Mouse (Mus musculus): ENCODE results near the gene Tecpr2. TPM values are rescaled to one million over a fixed set of nuclear protein-coding genes. Genes with fewer than 3 reads are reported as not detected.

Gene Tecpr2
- polyA plus RNA-seq, 1 experiment from 2014 or later: 7.2 TPM

DNA sequence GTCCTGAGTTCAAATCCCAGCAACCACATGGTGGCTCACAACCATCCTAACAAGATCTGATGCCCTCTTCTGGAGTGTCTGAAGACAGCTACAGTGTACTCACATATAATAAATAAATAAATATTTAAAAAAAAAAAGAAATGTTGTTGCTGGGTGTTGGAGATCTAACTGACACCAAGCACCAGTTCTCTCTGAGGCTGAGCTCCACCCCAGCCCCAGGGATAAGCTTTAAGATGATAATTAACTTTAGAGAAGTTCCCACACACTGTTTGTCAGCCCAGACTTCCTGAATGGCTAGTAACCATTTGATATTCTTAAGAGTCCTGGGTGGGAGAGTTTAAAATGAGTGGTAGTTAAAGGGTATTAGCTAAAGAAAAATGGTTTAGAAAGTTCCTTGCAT is 28.8 kb upstream of the Tecpr2 start:
- ATAC-seq (ENCODE audit: low read depth): no peak
- Histone ChIP-seq H3K9ac (replicated peaks; ENCODE audit: low read depth, low read length) (no peak overlapping the region), H3K36me3 (ENCODE audit: control insufficient read depth, insufficient read depth, low read length) (peaks cover 9% of the 10 kb centered on the region; the same call in 1 of the 2 replicates), H3K27me3 (ENCODE audit: control insufficient read depth, insufficient read depth, low read length) (no peaks in the 10 kb centered on the region), H3K4me3 (ENCODE audit: low read depth, low read length) (no peak overlapping the region), H3K9me3 (ENCODE audit: control insufficient read depth, low read length) (no peaks in the 10 kb centered on the region), H3K4me2 (ENCODE audit: low read depth, low read length) (no peak overlapping the region), H3K4me1 (ENCODE audit: control insufficient read depth, insufficient read depth, low read length) (no peaks in the 10 kb centered on the region), H3K27ac (ENCODE audit: low read depth, low read length) (no peak overlapping the region)

- WGBS: 47% methylated on average over 7 of the region's 7 CpGs
- no peak overlapping the region for H3K27ac ChIP-seq (ENCODE audit: low read depth, low read length)
These were observed 27.8 kb upstream of the Tecpr2 start for GRCm38 (mm10) chr12:110861256-110861655.

GRCm38 (mm10) chr12:110864008-110864407 is 25.1 kb upstream of the Tecpr2 start:
- H3K9me3 ChIP-seq (ENCODE audit: control insufficient read depth, low read length): no peaks in the 10 kb centered on the region
- H3K27me3 ChIP-seq (ENCODE audit: control insufficient read depth, insufficient read depth, low read length): no peaks in the 10 kb centered on the region
- H3K36me3 ChIP-seq (ENCODE audit: control insufficient read depth, insufficient read depth, low read length): peaks cover 16% of the 10 kb centered on the region
- WGBS: 94% methylated on average over 6 of the region's 6 CpGs
- no peak overlapping the region for H3K4me2 ChIP-seq (ENCODE audit: low read depth, low read length)
- no peak overlapping the region for H3K4me3 ChIP-seq (ENCODE audit: low read depth, low read length)
- no peaks in the 10 kb centered on the region for H3K4me1 ChIP-seq (ENCODE audit: control insufficient read depth, insufficient read depth, low read length)
- H3K9ac ChIP-seq (replicated peaks; ENCODE audit: low read depth, low read length): no peak overlapping the region
- ATAC-seq (ENCODE audit: low read depth): no peak
- H3K27ac ChIP-seq (ENCODE audit: low read depth, low read length): no peak overlapping the region

More at GRCm38 (mm10) chr12:110861256-110861655, 27.8 kb upstream of the Tecpr2 start:
- Histone ChIP-seq H3K9me3 (ENCODE audit: control insufficient read depth, low read length) (no peaks in the 10 kb centered on the region), H3K4me1 (ENCODE audit: control insufficient read depth, insufficient read depth, low read length) (no peaks in the 10 kb centered on the region), H3K36me3 (ENCODE audit: control insufficient read depth, insufficient read depth, low read length) (peaks cover under 1% of the 10 kb centered on the region; the same call in 1 of the 2 replicates), H3K4me2 (ENCODE audit: low read depth, low read length) (no peak overlapping the region), H3K27me3 (ENCODE audit: control insufficient read depth, insufficient read depth, low read length) (no peaks in the 10 kb centered on the region), H3K9ac (replicated peaks; ENCODE audit: low read depth, low read length) (no peak overlapping the region), H3K4me3 (ENCODE audit: low read depth, low read length) (no peak overlapping the region)
- no peak for ATAC-seq (ENCODE audit: low read depth)

DNA sequence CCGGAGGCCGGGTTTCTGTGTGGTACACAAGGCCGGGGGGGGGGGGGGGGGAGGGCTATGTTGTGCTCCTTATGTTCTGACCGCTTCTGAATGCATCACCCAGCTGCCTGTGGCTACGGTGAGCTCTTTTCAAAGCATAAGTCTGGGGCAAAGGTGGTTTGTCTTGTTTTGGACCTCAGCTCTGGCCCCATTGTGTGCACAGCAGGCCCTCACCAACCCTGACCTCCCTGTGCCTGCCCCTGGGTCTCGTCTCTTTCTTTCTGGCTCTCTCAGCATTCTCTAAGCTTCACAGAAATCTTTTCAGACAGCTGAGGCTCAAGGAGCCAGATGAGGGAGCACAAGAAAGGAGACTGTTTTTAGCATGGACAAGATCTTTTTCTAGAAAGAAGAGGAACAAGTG is 23.5 kb upstream of the Tecpr2 start:
- peaks cover 22% of the 10 kb centered on the region for H3K36me3 ChIP-seq (ENCODE audit: control insufficient read depth, insufficient read depth, low read length)

DNA sequence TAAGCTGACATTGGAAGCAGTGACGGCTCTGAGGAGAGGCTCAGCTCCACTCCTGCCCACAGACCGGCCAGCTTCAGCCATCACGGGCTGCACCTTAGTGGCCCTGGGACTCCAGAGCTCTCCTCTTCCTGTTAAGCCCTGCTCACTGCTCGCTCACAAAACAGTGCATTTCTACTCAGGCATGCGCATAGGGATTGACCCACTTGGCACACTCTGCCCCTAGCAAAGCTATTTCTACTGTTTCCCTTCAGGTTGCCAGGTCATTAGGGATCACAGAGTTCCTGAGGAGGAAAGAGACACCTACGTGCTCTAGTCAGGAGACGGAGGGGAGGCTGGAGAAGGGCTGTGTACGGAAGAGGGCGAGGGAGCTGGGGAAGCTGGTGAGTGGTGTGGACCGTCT is 23.1 kb upstream of the Tecpr2 start:
- H3K27ac ChIP-seq (ENCODE audit: low read depth, low read length): no peak overlapping the region
- no peaks in the 10 kb centered on the region for H3K9me3 ChIP-seq (ENCODE audit: control insufficient read depth, low read length)
- WGBS: 92% methylated on average over 10 of the region's 10 CpGs
- no peak for ATAC-seq (ENCODE audit: low read depth)
- H3K4me3 ChIP-seq (ENCODE audit: low read depth, low read length): no peak overlapping the region
- H3K4me2 ChIP-seq (ENCODE audit: low read depth, low read length): no peak overlapping the region
- no peaks in the 10 kb centered on the region for H3K27me3 ChIP-seq (ENCODE audit: control insufficient read depth, insufficient read depth, low read length)
- peaks cover 26% of the 10 kb centered on the region for H3K36me3 ChIP-seq (ENCODE audit: control insufficient read depth, insufficient read depth, low read length)
- H3K9ac ChIP-seq (replicated peaks; ENCODE audit: low read depth, low read length): no peak overlapping the region
- no peaks in the 10 kb centered on the region for H3K4me1 ChIP-seq (ENCODE audit: control insufficient read depth, insufficient read depth, low read length)

More for the DNA sequence above, 23.5 kb upstream of the Tecpr2 start:
- no peaks in the 10 kb centered on the region for H3K9me3 ChIP-seq (ENCODE audit: control insufficient read depth, low read length)
- no peak overlapping the region for H3K4me3 ChIP-seq (ENCODE audit: low read depth, low read length)
- H3K4me2 ChIP-seq (ENCODE audit: low read depth, low read length): no peak overlapping the region
- H3K9ac ChIP-seq (replicated peaks; ENCODE audit: low read depth, low read length): no peak overlapping the region
- no peaks in the 10 kb centered on the region for H3K27me3 ChIP-seq (ENCODE audit: control insufficient read depth, insufficient read depth, low read length)
- no peaks in the 10 kb centered on the region for H3K4me1 ChIP-seq (ENCODE audit: control insufficient read depth, insufficient read depth, low read length)
- ATAC-seq (ENCODE audit: low read depth): no peak
- H3K27ac ChIP-seq (ENCODE audit: low read depth, low read length): no peak overlapping the region
- WGBS: 58% methylated on average over 6 of the region's 6 CpGs

- peaks cover 50% of the 10 kb centered on the region for H3K36me3 ChIP-seq (ENCODE audit: control insufficient read depth, insufficient read depth, low read length)
These were observed 19.0 kb upstream of the Tecpr2 start for GRCm38 (mm10) chr12:110870107-110870506.

GRCm38 (mm10) chr12:110871247-110871646 is 17.8 kb upstream of the Tecpr2 start:
- no peak overlapping the region for H3K27ac ChIP-seq (ENCODE audit: low read depth, low read length)
- no peak overlapping the region for H3K4me3 ChIP-seq (ENCODE audit: low read depth, low read length)
- H3K4me2 ChIP-seq (ENCODE audit: low read depth, low read length): no peak overlapping the region
- H3K4me1 ChIP-seq (ENCODE audit: control insufficient read depth, insufficient read depth, low read length): no peaks in the 10 kb centered on the region
- H3K27me3 ChIP-seq (ENCODE audit: control insufficient read depth, insufficient read depth, low read length): no peaks in the 10 kb centered on the region
- no peaks in the 10 kb centered on the region for H3K9me3 ChIP-seq (ENCODE audit: control insufficient read depth, low read length)
- WGBS: 90% methylated on average over 5 of the region's 5 CpGs
- H3K9ac ChIP-seq (replicated peaks; ENCODE audit: low read depth, low read length): no peak overlapping the region
- no peak for ATAC-seq (ENCODE audit: low read depth)
- peaks cover 55% of the 10 kb centered on the region for H3K36me3 ChIP-seq (ENCODE audit: control insufficient read depth, insufficient read depth, low read length)

More at GRCm38 (mm10) chr12:110870107-110870506, 19.0 kb upstream of the Tecpr2 start:
- Histone ChIP-seq H3K4me3 (ENCODE audit: low read depth, low read length) (no peak overlapping the region), H3K4me1 (ENCODE audit: control insufficient read depth, insufficient read depth, low read length) (no peaks in the 10 kb centered on the region), H3K27me3 (ENCODE audit: control insufficient read depth, insufficient read depth, low read length) (no peaks in the 10 kb centered on the region), H3K27ac (ENCODE audit: low read depth, low read length) (no peak overlapping the region), H3K4me2 (ENCODE audit: low read depth, low read length) (no peak overlapping the region), H3K9me3 (ENCODE audit: control insufficient read depth, low read length) (no peaks in the 10 kb centered on the region), H3K9ac (replicated peaks; ENCODE audit: low read depth, low read length) (no peak overlapping the region)
- WGBS: 83% methylated on average over 4 of the region's 4 CpGs
- ATAC-seq (ENCODE audit: low read depth): no peak

DNA sequence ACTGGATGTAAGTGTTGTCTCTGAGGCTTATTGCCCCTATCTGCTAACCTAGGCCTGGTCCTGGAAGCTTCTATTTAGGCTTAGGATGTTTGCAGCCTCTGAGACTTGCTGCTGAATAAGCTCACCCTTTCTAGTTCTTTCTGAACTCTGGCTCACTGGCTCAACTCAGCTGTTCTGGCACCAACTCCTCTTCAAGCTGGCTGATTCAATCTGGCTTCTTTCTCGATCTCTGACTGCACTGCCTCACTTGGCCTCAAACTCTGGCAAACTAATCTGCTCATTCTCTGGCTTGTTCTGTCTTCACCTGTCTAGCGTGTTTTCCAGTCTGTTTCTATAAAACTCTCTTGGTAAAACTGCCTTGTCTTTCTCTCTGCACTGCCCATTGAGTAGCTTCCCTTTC is 13.7 kb upstream of the Tecpr2 start:
- no peak for ATAC-seq (ENCODE audit: low read depth)
- H3K36me3 ChIP-seq (ENCODE audit: control insufficient read depth, insufficient read depth, low read length): peaks cover 50% of the 10 kb centered on the region
- WGBS: 93% methylated on average over 2 of the region's 2 CpGs

GRCm38 (mm10) chr12:110882291-110882690 is 6.8 kb upstream of the Tecpr2 start:
- peaks cover 20% of the 10 kb centered on the region for H3K36me3 ChIP-seq (ENCODE audit: control insufficient read depth, insufficient read depth, low read length)
- WGBS: 94% methylated on average over 7 of the region's 7 CpGs
- no peak overlapping the region for H3K4me3 ChIP-seq (ENCODE audit: low read depth, low read length)
- H3K9me3 ChIP-seq (ENCODE audit: control insufficient read depth, low read length): no peaks in the 10 kb centered on the region
- no peaks in the 10 kb centered on the region for H3K4me1 ChIP-seq (ENCODE audit: control insufficient read depth, insufficient read depth, low read length)
- ATAC-seq (ENCODE audit: low read depth): no peak
- H3K27ac ChIP-seq (ENCODE audit: low read depth, low read length): no peak overlapping the region
- no peak overlapping the region for H3K9ac ChIP-seq (replicated peaks; ENCODE audit: low read depth, low read length)
- H3K27me3 ChIP-seq (ENCODE audit: control insufficient read depth, insufficient read depth, low read length): no peaks in the 10 kb centered on the region
- H3K4me2 ChIP-seq (ENCODE audit: low read depth, low read length): no peak overlapping the region

More for the DNA sequence above, 13.7 kb upstream of the Tecpr2 start:
- Histone ChIP-seq H3K4me1 (ENCODE audit: control insufficient read depth, insufficient read depth, low read length) (no peaks in the 10 kb centered on the region), H3K9ac (replicated peaks; ENCODE audit: low read depth, low read length) (no peak overlapping the region), H3K4me2 (ENCODE audit: low read depth, low read length) (no peak overlapping the region), H3K4me3 (ENCODE audit: low read depth, low read length) (no peak overlapping the region), H3K27ac (ENCODE audit: low read depth, low read length) (no peak overlapping the region), H3K27me3 (ENCODE audit: control insufficient read depth, insufficient read depth, low read length) (no peaks in the 10 kb centered on the region), H3K9me3 (ENCODE audit: control insufficient read depth, low read length) (no peaks in the 10 kb centered on the region)

Measured in neural tube, embryonic 14.5 days (tissue).